Mouse (Mus musculus): ENCODE measurements at regions not wholly inside any gene's neighbourhood (a gene's known extent, or its start where the extent isn't known, plus 50 kb on each side); places are given as distances from the start of the nearest gene placed in this dataset.

- DNase-seq (ENCODE audit: low spot score in 2 of 2) = no peak
Measured at GRCm38 (mm10) chr8:87417466-87417865, 54.9 kb downstream of the Cbln1 start.

GRCm38 (mm10) chr8:87415051-87415630, 57.3 kb downstream of the Cbln1 start:
- DNase-seq (ENCODE audit: low spot score in 2 of 2) = no peak

- DNase-seq (ENCODE audit: low spot score in 2 of 2) = no peak
Measured at GRCm38 (mm10) chr8:87389016-87389415, 83.4 kb downstream of the Cbln1 start.

GRCm38 (mm10) chr8:87383527-87384206, 88.7 kb downstream of the Cbln1 start:
- no peak for DNase-seq (ENCODE audit: low spot score in 2 of 2)

GRCm38 (mm10) chr8:87382311-87382710, 90.1 kb downstream of the Cbln1 start:
- no peak for DNase-seq (ENCODE audit: low spot score in 2 of 2)

- no peak for DNase-seq (ENCODE audit: low spot score in 2 of 2)
Measured at GRCm38 (mm10) chr8:87380791-87381190, 91.6 kb downstream of the Cbln1 start.

GRCm38 (mm10) chr8:87379296-87379695, 93.1 kb downstream of the Cbln1 start:
- DNase-seq (ENCODE audit: low spot score in 2 of 2) = no peak

- no peak for DNase-seq (ENCODE audit: low spot score in 2 of 2)
Measured at GRCm38 (mm10) chr8:87374044-87374443, 98.4 kb downstream of the Cbln1 start.

- no peak for DNase-seq (ENCODE audit: low spot score in 2 of 2)
Measured at GRCm38 (mm10) chr8:87373535-87373934, 98.9 kb downstream of the Cbln1 start.

GRCm38 (mm10) chr8:87372061-87372460, 100.3 kb downstream of the Cbln1 start:
- no peak for DNase-seq (ENCODE audit: low spot score in 2 of 2)

GRCm38 (mm10) chr8:87370194-87370593, 102.2 kb downstream of the Cbln1 start:
- no peak for DNase-seq (ENCODE audit: low spot score in 2 of 2)

- no peak for DNase-seq (ENCODE audit: low spot score in 2 of 2)
Measured at GRCm38 (mm10) chr8:87350471-87350870, 121.9 kb downstream of the Cbln1 start.

GRCm38 (mm10) chr8:87349781-87350181, 122.6 kb downstream of the Cbln1 start:
- no peak for DNase-seq (ENCODE audit: low spot score in 2 of 2)

GRCm38 (mm10) chr8:87329371-87329770, 143.0 kb downstream of the Cbln1 start:
- DNase-seq (ENCODE audit: low spot score in 2 of 2) = no peak

- no peak for DNase-seq (ENCODE audit: low spot score in 2 of 2)
Measured at GRCm38 (mm10) chr8:87314570-87314969, 157.8 kb downstream of the Cbln1 start.

GRCm38 (mm10) chr8:87311282-87311681, 161.1 kb downstream of the Cbln1 start:
- DNase-seq (ENCODE audit: low spot score in 2 of 2) = no peak

GRCm38 (mm10) chr8:87308311-87308710, 164.1 kb downstream of the Cbln1 start:
- no peak for DNase-seq (ENCODE audit: low spot score in 2 of 2)

- DNase-seq (ENCODE audit: low spot score in 2 of 2) = no peak
Measured at GRCm38 (mm10) chr8:87305001-87305400, 167.4 kb downstream of the Cbln1 start.

- DNase-seq (ENCODE audit: low spot score in 2 of 2) = no peak
Measured at GRCm38 (mm10) chr8:87303522-87303921, 168.9 kb downstream of the Cbln1 start.

GRCm38 (mm10) chr8:87297761-87298160, 174.6 kb downstream of the Cbln1 start:
- DNase-seq (ENCODE audit: low spot score in 2 of 2) = no peak

- no peak for DNase-seq (ENCODE audit: low spot score in 2 of 2)
Measured at GRCm38 (mm10) chr8:87297331-87297730, 175.1 kb downstream of the Cbln1 start.

- DNase-seq (ENCODE audit: low spot score in 2 of 2) = no peak
Measured at GRCm38 (mm10) chr8:87286059-87286458, 186.3 kb downstream of the Cbln1 start.

GRCm38 (mm10) chr8:87284356-87284755, 188.1 kb downstream of the Cbln1 start:
- no peak for DNase-seq (ENCODE audit: low spot score in 2 of 2)

GRCm38 (mm10) chr8:87282511-87282910, 189.9 kb downstream of the Cbln1 start:
- DNase-seq (ENCODE audit: low spot score in 2 of 2) = no peak
